ENCODE assay signal across 12 mouse cellular contexts in the genomic region with DNA sequence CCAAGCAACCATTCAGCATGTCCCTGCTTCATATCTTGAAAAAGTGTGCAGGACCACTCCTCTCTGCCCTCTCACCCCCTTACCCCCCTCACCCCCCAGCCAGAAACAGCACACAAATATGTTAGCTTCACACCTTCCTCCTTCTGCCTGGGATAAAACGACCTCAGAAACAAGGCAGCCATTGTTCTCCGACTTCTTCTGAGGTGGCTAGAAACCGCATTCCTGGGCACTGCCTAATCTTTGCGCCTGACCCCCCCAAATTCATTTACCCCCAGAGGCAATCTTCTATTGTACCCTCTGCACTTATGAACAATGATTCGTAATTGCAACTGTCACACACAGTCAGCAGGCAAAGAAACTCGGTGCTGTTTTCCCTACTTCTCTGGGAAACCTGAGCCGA.
A peak's percentile ranks its signal among the peaks of the same experiment; 100 is the strongest.
DNase-seq lines count a peak whose midpoint lies in the region; ATAC-seq lines count a peak whose summit lies in the region.
"Had no signal": no experiment of that assay in that cellular context is flagged by ENCODE, and none has a peak within 500 bp of the region (broad histone marks: within the 10 kb centered on the region; RNA-seq: fewer than 3 reads in every experiment).

No protein-coding gene starts in this region.

- no peak for DNase-seq in lung, postnatal 36 days
- peak; percentile 55 for DNase-seq in embryonic facial prominence, embryonic 10.5 days (ENCODE audit: low spot score)
- no peak for DNase-seq in hindbrain, embryonic 14.5 days (ENCODE audit: low spot score)
- DNase-seq in retina, postnatal 1 day, result peak; percentile 68
- no peak for DNase-seq in cerebellum, adult 18-20 months
- DNase-seq in heart, adult 8-10 months (ENCODE audit: low spot score), result no peak
- DNase-seq: cerebellum, postnatal 14 days; kidney, postnatal 36 days; right cerebral cortex, adult 18-20 months; thymus, postnatal 36 days had no signal

- H3K9ac ChIP-seq in lung, embryonic 16.5 days (ENCODE audit: low read length), result no peak overlapping the region
- no peak overlapping the region for H3K9ac ChIP-seq in hindbrain, embryonic 14.5 days

- 49% methylated on average over 7 of the region's 7 CpGs for WGBS in lung, embryonic 16.5 days
- WGBS in embryonic facial prominence, embryonic 10.5 days, result 17% methylated on average over 7 of the region's 7 CpGs
- 23% methylated on average over 7 of the region's 7 CpGs for WGBS in hindbrain, embryonic 14.5 days

- peaks cover 14% of the 10 kb centered on the region; the same call in 1 of the 2 replicates for H3K4me1 ChIP-seq in lung, embryonic 16.5 days (replicated peaks; ENCODE audit: control insufficient read depth, insufficient read depth, low read length)
- peaks cover 48% of the 10 kb centered on the region for H3K4me1 ChIP-seq in embryonic facial prominence, embryonic 10.5 days
- peaks cover 15% of the 10 kb centered on the region; the same call in 1 of the 2 replicates for H3K4me1 ChIP-seq in hindbrain, embryonic 14.5 days (replicated peaks; ENCODE audit: control insufficient read depth, insufficient read depth, low read length)

- H3K4me2 ChIP-seq in lung, embryonic 16.5 days (ENCODE audit: low read depth, low read length), result no peak overlapping the region
- H3K4me2 ChIP-seq in hindbrain, embryonic 14.5 days (replicated peaks), result 0 out of 2 replicates have a peak overlapping the region, but pooled peaks have one; percentile 9

- ATAC-seq in lung, embryonic 16.5 days (ENCODE audit: low read depth), result no peak
- ATAC-seq in hindbrain, embryonic 14.5 days (ENCODE audit: low FRiP score), result no peak

- H3K27ac ChIP-seq in lung, embryonic 16.5 days (ENCODE audit: low read length), result peak overlapping the region; percentile 53
- peak overlapping the region; percentile 48 for H3K27ac ChIP-seq in embryonic facial prominence, embryonic 10.5 days (replicated peaks)
- no peak overlapping the region for H3K27ac ChIP-seq in hindbrain, embryonic 14.5 days
- H3K27ac ChIP-seq: heart, embryonic 10.5 days had no signal

- H3K4me3 ChIP-seq in lung, embryonic 16.5 days (ENCODE audit: low read length), result no peak overlapping the region
- H3K4me3 ChIP-seq in embryonic facial prominence, embryonic 10.5 days, result peak overlapping the region; percentile 6; the same call in 1 of the 2 replicates
- no peak overlapping the region for H3K4me3 ChIP-seq in hindbrain, embryonic 14.5 days (replicated peaks; ENCODE audit: low read length)
- H3K4me3 ChIP-seq: heart, embryonic 10.5 days had no signal

- no peaks in the 10 kb centered on the region for H3K36me3 ChIP-seq in lung, embryonic 16.5 days (ENCODE audit: control insufficient read depth, insufficient read depth, low read length)
- H3K36me3 ChIP-seq in embryonic facial prominence, embryonic 10.5 days (replicated peaks), result peaks cover 5% of the 10 kb centered on the region; the same call in 1 of the 2 replicates
- H3K36me3 ChIP-seq in hindbrain, embryonic 14.5 days (replicated peaks; ENCODE audit: control insufficient read depth, insufficient read depth), result no peaks in the 10 kb centered on the region
- H3K36me3 ChIP-seq: heart, embryonic 10.5 days had no signal

- no peaks in the 10 kb centered on the region for H3K27me3 ChIP-seq in lung, embryonic 16.5 days (ENCODE audit: control insufficient read depth, insufficient read depth, low read depth, low read length)
- no peaks in the 10 kb centered on the region for H3K27me3 ChIP-seq in embryonic facial prominence, embryonic 10.5 days (replicated peaks; ENCODE audit: low read depth, poor library complexity, severe bottlenecking)
- H3K27me3 ChIP-seq in hindbrain, embryonic 14.5 days (ENCODE audit: control insufficient read depth, insufficient read depth, low read length), result no peaks in the 10 kb centered on the region

- H3K9me3 ChIP-seq in lung, embryonic 16.5 days (ENCODE audit: control insufficient read depth, low read length), result no peaks in the 10 kb centered on the region
- H3K9me3 ChIP-seq in embryonic facial prominence, embryonic 10.5 days, result no peaks in the 10 kb centered on the region
- no peaks in the 10 kb centered on the region for H3K9me3 ChIP-seq in hindbrain, embryonic 14.5 days (ENCODE audit: control insufficient read depth, low read length)
- H3K9me3 ChIP-seq: heart, embryonic 10.5 days had no signal

Comparison
In these comparisons a context has a peak if more than half of its experiments do, and no peak if none do; other contexts are left out.
1. DNase-seq: peak in embryonic facial prominence, embryonic 10.5 days (single experiment) and retina, postnatal 1 day (single experiment); none in lung, postnatal 36 days (single experiment), hindbrain, embryonic 14.5 days (single experiment), cerebellum, adult 18-20 months (0 of 2) and heart, adult 8-10 months (single experiment).